Mouse (Mus musculus): Measurements from ENCODE around the gene Arl15. TPM values are rescaled to one million over a fixed set of nuclear protein-coding genes. Genes with fewer than 3 reads are reported as not detected.
A peak's percentile ranks its signal among the peaks of the same experiment; 100 is the strongest.

Gene Arl15
- polyA plus RNA-seq, 1 experiment from 2014 or later, result 19.0 TPM

DNA sequence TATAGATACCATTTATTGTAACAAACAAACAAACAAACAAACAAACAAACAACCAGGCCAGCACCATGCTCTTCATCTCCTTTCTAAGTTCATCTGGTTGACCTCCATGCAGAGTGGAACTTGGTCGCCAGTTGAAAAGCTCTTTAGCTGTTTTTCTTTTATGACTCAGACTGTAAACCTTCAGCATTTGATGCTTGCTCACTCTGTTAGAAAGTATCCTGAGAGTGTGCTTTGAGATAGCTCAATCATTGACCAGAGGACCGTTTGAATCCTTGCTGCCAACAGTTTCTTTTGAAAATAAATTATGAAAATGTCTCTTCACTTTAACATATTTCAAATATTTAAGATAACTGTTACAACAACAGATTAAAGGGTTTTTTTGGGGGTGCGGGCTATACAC, 103.2 kb downstream of the Arl15 start:
- Histone ChIP-seq H3K36me3 (ENCODE audit: control insufficient read depth, insufficient read depth, low read length) (no peaks in the 10 kb centered on the region), H3K27ac (ENCODE audit: low read depth, low read length) (no peak overlapping the region), H3K4me2 (replicated peaks; ENCODE audit: low read depth, low read length) (no peak overlapping the region), H3K9ac (ENCODE audit: low read depth, low read length) (no peak overlapping the region), H3K4me1 (replicated peaks; ENCODE audit: control insufficient read depth, insufficient read depth, low read length) (no peaks in the 10 kb centered on the region), H3K27me3 (ENCODE audit: control insufficient read depth, insufficient read depth, low read length) (no peaks in the 10 kb centered on the region), H3K4me3 (ENCODE audit: low read depth, low read length) (no peak overlapping the region), H3K9me3 (ENCODE audit: control insufficient read depth, low read length) (no peaks in the 10 kb centered on the region)
- DNase-seq (ENCODE audit: low spot score) (no peak), ATAC-seq (ENCODE audit: low FRiP score) (no peak)
- 92% methylated on average over 3 of the region's 3 CpGs for WGBS

GRCm38 (mm10) chr13:113897951-113898350, 103.6 kb downstream of the Arl15 start:
- no peak overlapping the region for H3K4me2 ChIP-seq (replicated peaks; ENCODE audit: low read depth, low read length)
- H3K9me3 ChIP-seq (ENCODE audit: control insufficient read depth, low read length), result no peaks in the 10 kb centered on the region
- no peak overlapping the region for H3K27ac ChIP-seq (ENCODE audit: low read depth, low read length)
- H3K9ac ChIP-seq (ENCODE audit: low read depth, low read length), result no peak overlapping the region
- H3K4me1 ChIP-seq (replicated peaks; ENCODE audit: control insufficient read depth, insufficient read depth, low read length), result no peaks in the 10 kb centered on the region
- no peaks in the 10 kb centered on the region for H3K27me3 ChIP-seq (ENCODE audit: control insufficient read depth, insufficient read depth, low read length)
- no peak for DNase-seq (ENCODE audit: low spot score)
- 93% methylated on average over 9 of the region's 9 CpGs for WGBS
- H3K36me3 ChIP-seq (ENCODE audit: control insufficient read depth, insufficient read depth, low read length), result no peaks in the 10 kb centered on the region
- ATAC-seq (ENCODE audit: low FRiP score), result no peak
- H3K4me3 ChIP-seq (ENCODE audit: low read depth, low read length), result no peak overlapping the region

- DNase-seq (ENCODE audit: low spot score), result no peak
- Histone ChIP-seq H3K4me3 (ENCODE audit: low read depth, low read length) (no peak overlapping the region), H3K9ac (ENCODE audit: low read depth, low read length) (no peak overlapping the region), H3K27ac (ENCODE audit: low read depth, low read length) (no peak overlapping the region), H3K4me2 (replicated peaks; ENCODE audit: low read depth, low read length) (no peak overlapping the region), H3K36me3 (ENCODE audit: control insufficient read depth, insufficient read depth, low read length) (no peaks in the 10 kb centered on the region), H3K9me3 (ENCODE audit: control insufficient read depth, low read length) (no peaks in the 10 kb centered on the region), H3K4me1 (replicated peaks; ENCODE audit: control insufficient read depth, insufficient read depth, low read length) (no peaks in the 10 kb centered on the region), H3K27me3 (ENCODE audit: control insufficient read depth, insufficient read depth, low read length) (no peaks in the 10 kb centered on the region)
- ATAC-seq (ENCODE audit: low FRiP score), result no peak
- WGBS, result 92% methylated on average over 11 of the region's 11 CpGs
These were observed 106.8 kb downstream of the Arl15 start for GRCm38 (mm10) chr13:113901001-113901545.

DNA sequence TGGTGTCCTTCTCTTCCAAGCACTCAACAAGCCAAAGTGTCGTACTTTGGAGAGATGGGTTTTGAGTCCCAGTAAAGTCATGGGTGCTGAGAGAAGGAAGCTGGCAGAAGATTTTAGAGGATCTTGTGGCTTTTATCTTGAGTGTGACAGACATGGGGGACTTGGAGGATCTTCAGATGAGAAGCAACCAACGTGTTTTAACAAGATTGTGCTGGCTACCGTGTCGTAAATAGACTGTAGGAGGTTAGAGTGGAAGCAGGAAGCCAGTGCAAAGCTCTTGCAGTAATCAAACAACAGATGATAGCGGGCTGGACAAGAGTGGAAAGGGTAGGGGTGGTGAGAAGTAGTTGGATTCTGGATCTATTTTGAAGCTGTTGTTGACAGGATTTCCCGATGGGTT, 109.0 kb downstream of the Arl15 start:
- no peak for DNase-seq (ENCODE audit: low spot score)
- Histone ChIP-seq H3K9ac (ENCODE audit: low read depth, low read length) (no peak overlapping the region), H3K4me3 (ENCODE audit: low read depth, low read length) (no peak overlapping the region), H3K4me2 (replicated peaks; ENCODE audit: low read depth, low read length) (no peak overlapping the region), H3K4me1 (replicated peaks; ENCODE audit: control insufficient read depth, insufficient read depth, low read length) (no peaks in the 10 kb centered on the region), H3K27ac (ENCODE audit: low read depth, low read length) (no peak overlapping the region), H3K27me3 (ENCODE audit: control insufficient read depth, insufficient read depth, low read length) (no peaks in the 10 kb centered on the region), H3K9me3 (ENCODE audit: control insufficient read depth, low read length) (no peaks in the 10 kb centered on the region), H3K36me3 (ENCODE audit: control insufficient read depth, insufficient read depth, low read length) (no peaks in the 10 kb centered on the region)
- no peak for ATAC-seq (ENCODE audit: low FRiP score)
- WGBS, result 91% methylated on average over 6 of the region's 6 CpGs

DNA sequence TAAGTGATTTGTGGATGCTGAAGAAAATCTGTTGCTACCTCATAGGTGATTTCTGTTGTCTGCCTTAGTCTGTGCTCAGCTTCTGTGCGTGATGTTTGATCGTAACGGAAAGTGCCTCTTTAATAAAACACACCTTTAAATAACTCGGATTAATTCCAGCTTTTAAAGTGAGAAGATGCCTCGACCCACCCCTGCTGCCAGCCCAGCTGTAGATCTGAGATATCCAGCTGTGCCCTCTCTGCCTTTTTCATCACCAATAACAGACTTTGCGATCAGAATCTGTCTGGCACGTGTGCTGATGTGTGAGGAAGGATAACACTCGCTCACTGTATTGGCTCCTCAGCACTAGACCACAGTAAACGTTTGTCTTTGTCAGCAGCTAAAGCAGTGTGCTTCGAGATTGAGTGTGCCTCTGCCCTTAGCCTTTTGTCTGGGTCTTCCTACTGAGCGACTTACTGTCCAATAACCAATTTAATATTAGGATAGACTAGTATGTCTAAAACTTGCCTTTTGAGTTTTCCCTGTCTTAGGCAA, 117.7 kb downstream of the Arl15 start:
- H3K4me3 ChIP-seq (ENCODE audit: low read depth, low read length), result no peak overlapping the region
- H3K9me3 ChIP-seq (ENCODE audit: control insufficient read depth, low read length), result no peaks in the 10 kb centered on the region
- no peak overlapping the region for H3K9ac ChIP-seq (ENCODE audit: low read depth, low read length)
- 49% methylated on average over 11 of the region's 11 CpGs for WGBS
- H3K27me3 ChIP-seq (ENCODE audit: control insufficient read depth, insufficient read depth, low read length), result no peaks in the 10 kb centered on the region
- ATAC-seq (ENCODE audit: low FRiP score) (0 out of 2 replicates have a peak, but pooled peaks have one; percentile 21), DNase-seq (ENCODE audit: low spot score) (no peak)
- H3K27ac ChIP-seq (ENCODE audit: low read depth, low read length), result no peak overlapping the region
- H3K4me1 ChIP-seq (replicated peaks; ENCODE audit: control insufficient read depth, insufficient read depth, low read length), result no peaks in the 10 kb centered on the region
- H3K36me3 ChIP-seq (ENCODE audit: control insufficient read depth, insufficient read depth, low read length), result no peaks in the 10 kb centered on the region
- H3K4me2 ChIP-seq (replicated peaks; ENCODE audit: low read depth, low read length), result no peak overlapping the region

- ATAC-seq (ENCODE audit: low FRiP score) (peak; percentile 72), DNase-seq (ENCODE audit: low spot score) (peak; percentile 66)
- no peaks in the 10 kb centered on the region for H3K27me3 ChIP-seq (ENCODE audit: control insufficient read depth, insufficient read depth, low read length)
- WGBS, result 24% methylated on average over 9 of the region's 9 CpGs
- no peaks in the 10 kb centered on the region for H3K36me3 ChIP-seq (ENCODE audit: control insufficient read depth, insufficient read depth, low read length)
- no peak overlapping the region for H3K4me3 ChIP-seq (ENCODE audit: low read depth, low read length)
- H3K4me1 ChIP-seq (replicated peaks; ENCODE audit: control insufficient read depth, insufficient read depth, low read length), result no peaks in the 10 kb centered on the region; the same call in 1 of the 2 replicates
- H3K9me3 ChIP-seq (ENCODE audit: control insufficient read depth, low read length), result no peaks in the 10 kb centered on the region
- no peak overlapping the region for H3K9ac ChIP-seq (ENCODE audit: low read depth, low read length)
- no peak overlapping the region for H3K4me2 ChIP-seq (replicated peaks; ENCODE audit: low read depth, low read length)
- H3K27ac ChIP-seq (ENCODE audit: low read depth, low read length), result peak overlapping the region; percentile 49; the same call in 1 of the 2 replicates
These were observed 120.3 kb downstream of the Arl15 start for GRCm38 (mm10) chr13:113914551-113914971.

DNA sequence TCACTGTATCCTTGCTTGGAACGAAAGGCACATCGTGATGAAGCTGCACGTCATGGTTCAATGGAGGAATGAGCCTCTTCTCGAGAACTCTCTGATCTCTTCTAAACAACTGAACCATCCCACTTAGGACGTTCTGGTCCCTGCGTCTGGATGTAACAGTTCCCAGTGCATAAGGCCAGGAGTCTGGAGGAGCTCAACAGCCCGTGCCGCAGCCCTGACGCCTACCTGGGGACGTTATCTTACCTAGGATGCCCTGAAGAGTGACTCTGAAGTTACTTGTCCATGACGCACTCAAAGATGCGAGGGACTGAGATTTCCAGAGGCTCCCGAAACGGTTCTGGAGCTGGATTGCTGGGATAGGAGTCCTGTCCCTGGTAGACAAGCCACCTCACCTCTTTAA, 121.4 kb downstream of the Arl15 start:
- Histone ChIP-seq H3K27me3 (ENCODE audit: control insufficient read depth, insufficient read depth, low read length) (no peaks in the 10 kb centered on the region), H3K4me3 (ENCODE audit: low read depth, low read length) (no peak overlapping the region), H3K27ac (ENCODE audit: low read depth, low read length) (no peak overlapping the region), H3K4me2 (replicated peaks; ENCODE audit: low read depth, low read length) (no peak overlapping the region), H3K9me3 (ENCODE audit: control insufficient read depth, low read length) (no peaks in the 10 kb centered on the region), H3K36me3 (ENCODE audit: control insufficient read depth, insufficient read depth, low read length) (no peaks in the 10 kb centered on the region), H3K4me1 (replicated peaks; ENCODE audit: control insufficient read depth, insufficient read depth, low read length) (no peaks in the 10 kb centered on the region; the same call in 1 of the 2 replicates), H3K9ac (ENCODE audit: low read depth, low read length) (no peak overlapping the region)
- no peak for ATAC-seq (ENCODE audit: low FRiP score)
- DNase-seq (ENCODE audit: low spot score), result no peak
- WGBS, result 83% methylated on average over 14 of the region's 14 CpGs

GRCm38 (mm10) chr13:113916761-113917160, 122.5 kb downstream of the Arl15 start:
- no peaks in the 10 kb centered on the region; the same call in 1 of the 2 replicates for H3K4me1 ChIP-seq (replicated peaks; ENCODE audit: control insufficient read depth, insufficient read depth, low read length)
- WGBS, result 85% methylated on average over 5 of the region's 5 CpGs
- no peak overlapping the region for H3K9ac ChIP-seq (ENCODE audit: low read depth, low read length)
- H3K27me3 ChIP-seq (ENCODE audit: control insufficient read depth, insufficient read depth, low read length), result no peaks in the 10 kb centered on the region
- DNase-seq (ENCODE audit: low spot score) (no peak), ATAC-seq (ENCODE audit: low FRiP score) (no peak)
- H3K27ac ChIP-seq (ENCODE audit: low read depth, low read length), result peak overlapping the region; percentile 87; the same call in 1 of the 2 replicates
- no peak overlapping the region for H3K4me2 ChIP-seq (replicated peaks; ENCODE audit: low read depth, low read length)
- H3K36me3 ChIP-seq (ENCODE audit: control insufficient read depth, insufficient read depth, low read length), result no peaks in the 10 kb centered on the region
- H3K9me3 ChIP-seq (ENCODE audit: control insufficient read depth, low read length), result no peaks in the 10 kb centered on the region
- no peak overlapping the region for H3K4me3 ChIP-seq (ENCODE audit: low read depth, low read length)

GRCm38 (mm10) chr13:113917376-113917775, 123.1 kb downstream of the Arl15 start:
- Histone ChIP-seq H3K27ac (ENCODE audit: low read depth, low read length) (peak overlapping the region; percentile 87), H3K4me3 (ENCODE audit: low read depth, low read length) (no peak overlapping the region), H3K4me1 (replicated peaks; ENCODE audit: control insufficient read depth, insufficient read depth, low read length) (no peaks in the 10 kb centered on the region; the same call in 1 of the 2 replicates), H3K27me3 (ENCODE audit: control insufficient read depth, insufficient read depth, low read length) (no peaks in the 10 kb centered on the region), H3K9me3 (ENCODE audit: control insufficient read depth, low read length) (no peaks in the 10 kb centered on the region), H3K36me3 (ENCODE audit: control insufficient read depth, insufficient read depth, low read length) (no peaks in the 10 kb centered on the region), H3K4me2 (replicated peaks; ENCODE audit: low read depth, low read length) (peak overlapping the region; percentile 37), H3K9ac (ENCODE audit: low read depth, low read length) (peak overlapping the region; percentile 29; the same call in 1 of the 2 replicates)
- DNase-seq (ENCODE audit: low spot score) (no peak), ATAC-seq (ENCODE audit: low FRiP score) (peak; percentile 6; the same call in 1 of the 2 replicates)
- 56% methylated on average over 6 of the region's 6 CpGs for WGBS

All from hindbrain, embryonic 11.5 days (tissue).